Mouse (Mus musculus) urinary bladder, postnatal 14 days (tissue): Measurements from ENCODE around the gene Rhox8.
"Not testable (repeated sequence)": the region's sequence is repeated elsewhere in the genome, so short reads cannot be mapped to it uniquely, and the experiment has no call there.

Source experiments
- DNase-seq: peaks from one replicate; pipeline ENCODE4 v3.0.0; 2021; ENCODE audit warnings: low spot score

The Rhox8 gene

GRCm38 (mm10) chrX:37878844-37879243 lies at the start of gene Rhox8:
Gene Rhox8, minus strand, starts transcription at chrX:37878944.
- no peak for DNase-seq

GRCm38 (mm10) chrX:37916311-37916710 lies 37.6 kb upstream of the Rhox8 start:
- DNase-seq, result no peak

- no peak for DNase-seq
Observed at GRCm38 (mm10) chrX:37908581-37908980, 29.8 kb upstream of the Rhox8 start.

GRCm38 (mm10) chrX:37903727-37904126 lies 25.0 kb upstream of the Rhox8 start:
- peak; percentile 3 for DNase-seq

- not testable (repeated sequence) for DNase-seq
Observed at GRCm38 (mm10) chrX:37901670-37902069, 22.9 kb upstream of the Rhox8 start, which contains the start of gene Rhox9. Gene Rhox9, minus strand, starts transcription at chrX:37901770.

- not testable (repeated sequence) for DNase-seq
Observed at GRCm38 (mm10) chrX:37897132-37897531, 18.4 kb upstream of the Rhox8 start, which contains the start of gene Rhox7b. Gene Rhox7b, minus strand, starts transcription at chrX:37897232.

GRCm38 (mm10) chrX:37871641-37872040 lies 7.1 kb downstream of the Rhox8 start:
- no peak for DNase-seq

- DNase-seq, result not testable (repeated sequence)
Observed at GRCm38 (mm10) chrX:37831386-37831785, 47.4 kb downstream of the Rhox8 start, which contains the start of gene Rhox7a. Gene Rhox7a, plus strand, starts transcription at chrX:37831686.

GRCm38 (mm10) chrX:37826610-37827009 lies 52.1 kb downstream of the Rhox8 start, which contains the start of gene Rhox6:
Gene Rhox6, plus strand, starts transcription at chrX:37826910.
- DNase-seq, result not testable (repeated sequence)
